Mouse (Mus musculus) limb, embryonic 14.5 days (tissue): Measurements from ENCODE around the gene Tvp23a. TPM values are rescaled to one million over a fixed set of nuclear protein-coding genes. Genes with fewer than 3 reads are reported as not detected.

Experiments
- ATAC-seq: fragments of 200-750 bp; cut with Nextera tagmentation; 2 replicates; pipeline ENCODE4 v1.8.0; 2017; ENCODE audit warnings: low read depth, moderate number of reproducible peaks, moderate TSS enrichment; ENCODE audit not compliant: low FRiP score
- DNase-seq: peaks from one replicate; pipeline ENCODE4 v3.0.0-alpha.2; 2015; ENCODE audit warnings: low spot score
- H3K27ac ChIP-seq: fragments of 300-500 bp; sonication (generic); replicated peaks from 2 replicates; pipeline ENCODE4 v1.5.1; 2014; ENCODE audit warnings: low read depth, mild to moderate bottlenecking, low read length, moderate library complexity, mixed read lengths
- H3K27me3 ChIP-seq: fragments of 300-500 bp; sonication (generic); 2 replicates; pipeline ENCODE4 v1.6.1; 2014; ENCODE audit warnings: low read length, mixed read lengths; ENCODE audit not compliant: control insufficient read depth, insufficient read depth
- H3K36me3 ChIP-seq: fragments of 300-500 bp; sonication (generic); 2 replicates; pipeline ENCODE4 v1.6.1; 2014; ENCODE audit warnings: mild to moderate bottlenecking, low read length, moderate library complexity, mixed read lengths; ENCODE audit not compliant: control insufficient read depth, insufficient read depth
- H3K4me1 ChIP-seq: fragments of 300-500 bp; sonication (generic); 2 replicates; pipeline ENCODE4 v1.6.1; 2014; ENCODE audit warnings: antibody characterized with exemption, low read length, mixed read lengths; ENCODE audit not compliant: control insufficient read depth, insufficient read depth
- H3K4me2 ChIP-seq: fragments of 300-500 bp; sonication (generic); replicated peaks from 2 replicates; pipeline ENCODE4 v1.6.1; 2014; ENCODE audit warnings: low read depth, mild to moderate bottlenecking, low read length, moderate library complexity; ENCODE audit not compliant: severe bottlenecking
- H3K4me3 ChIP-seq: fragments of 300-500 bp; sonication (generic); replicated peaks from 2 replicates; pipeline ENCODE4 v1.5.1; 2014; ENCODE audit warnings: low read length
- H3K9ac ChIP-seq: fragments of 300-500 bp; sonication (generic); 2 replicates; pipeline ENCODE4 v1.6.1; 2014; ENCODE audit warnings: mild to moderate bottlenecking, low read depth, low read length, moderate library complexity; ENCODE audit not compliant: severe bottlenecking
- H3K9me3 ChIP-seq: fragments of 300-500 bp; sonication (generic); 2 replicates; pipeline ENCODE4 v1.6.1; 2016; ENCODE audit warnings: low read length; ENCODE audit not compliant: control insufficient read depth
- POLR2A ChIP-seq: fragments of 200-500 bp; IDR thresholded peaks from 2 replicates; pipeline ENCODE4 v1.8.0; 2012; ENCODE audit warnings: inconsistent platforms, mild to moderate bottlenecking, moderate library complexity, borderline replicate concordance; ENCODE audit not compliant: insufficient read depth, insufficient read length; ENCODE audit errors: extremely low read depth
- WGBS: fragments of 180-500 bp; shearing (Covaris S2); extraction: QIAGEN DNeasy Blood & Tissue Kit; methylation state at CpG from one replicate; pipeline ENCODE4 v1.1.7; 2014; 5-methylcytosine and 5-hydroxymethylcytosine counted together
- polyA plus RNA-seq, 2 experiments: library from polyadenylated mRNA; depleted of rRNA in 1 of 2; stranded (reverse) in 1 of 2; unstranded in 1 of 2; fragments of >200 nt; fragmentation: Nextera tagmentation in 1 of 2; extraction: Ambion mirVana in 1 of 2; gene quantifications; 2 replicates each; pipeline versions ENCODE4 v1.2.1 to v1.2.3; 2012 to 2014

Gene Tvp23a
- polyA plus RNA-seq, 2 experiments, result 14.0 to 17.7 TPM

GRCm38 (mm10) chr16:10467391-10468107 is 20.4 kb upstream of the Tvp23a start:
- no peak overlapping the region for H3K9ac ChIP-seq
- H3K4me3 ChIP-seq, result no peak overlapping the region
- no peak overlapping the region for H3K27ac ChIP-seq
- H3K4me2 ChIP-seq, result no peak overlapping the region
- DNase-seq, result no peak
- peaks cover 3% of the 10 kb centered on the region; the same call in 1 of the 2 replicates for H3K4me1 ChIP-seq
- no peak for TF ChIP-seq POLR2A
- H3K9me3 ChIP-seq, result no peaks in the 10 kb centered on the region
- no peaks in the 10 kb centered on the region for H3K27me3 ChIP-seq
- ATAC-seq, result no peak
- H3K36me3 ChIP-seq, result no peaks in the 10 kb centered on the region
- WGBS, result 40% methylated on average over 11 of the region's 11 CpGs

GRCm38 (mm10) chr16:10465011-10465681 is 18.0 kb upstream of the Tvp23a start:
- DNase-seq (no peak), ATAC-seq (no peak)
- H3K4me2 ChIP-seq, result no peak overlapping the region
- H3K4me3 ChIP-seq, result no peak overlapping the region
- H3K27me3 ChIP-seq, result no peaks in the 10 kb centered on the region
- no peak overlapping the region for H3K9ac ChIP-seq
- H3K27ac ChIP-seq, result no peak overlapping the region
- no peak for TF ChIP-seq POLR2A
- H3K36me3 ChIP-seq, result no peaks in the 10 kb centered on the region
- 5% methylated on average over 4 of the region's 4 CpGs for WGBS
- H3K9me3 ChIP-seq, result no peaks in the 10 kb centered on the region
- peaks cover 3% of the 10 kb centered on the region; the same call in 1 of the 2 replicates for H3K4me1 ChIP-seq

- DNase-seq, result no peak
- TF ChIP-seq POLR2A, result no peak
- ATAC-seq, result no peak
- Histone ChIP-seq H3K4me2 (no peak overlapping the region), H3K4me1 (peaks cover 3% of the 10 kb centered on the region; the same call in 1 of the 2 replicates), H3K36me3 (no peaks in the 10 kb centered on the region), H3K27ac (no peak overlapping the region), H3K27me3 (no peaks in the 10 kb centered on the region), H3K9me3 (no peaks in the 10 kb centered on the region), H3K9ac (no peak overlapping the region), H3K4me3 (no peak overlapping the region)
- WGBS, result 72% methylated on average over 2 of the region's 2 CpGs
These were observed 14.0 kb upstream of the Tvp23a start for GRCm38 (mm10) chr16:10461178-10461577.

DNA sequence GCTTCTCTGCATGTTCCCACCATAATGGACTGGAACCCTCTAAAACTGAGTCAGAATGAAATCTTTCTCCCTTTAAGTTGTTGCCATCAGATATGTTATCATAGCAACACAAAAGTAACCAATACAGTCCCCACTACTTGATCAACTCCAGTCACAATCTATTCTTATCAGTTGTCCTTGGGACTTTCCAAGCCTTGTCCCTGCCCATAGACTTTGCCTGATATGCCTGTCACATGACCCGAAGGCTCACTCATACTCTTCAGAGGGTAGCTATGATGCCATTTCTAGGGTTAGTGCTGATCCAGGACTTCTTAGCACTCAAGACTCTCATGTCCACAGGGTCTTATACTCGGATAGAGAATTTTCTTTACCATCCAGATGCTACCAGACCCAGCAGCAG is 13.0 kb upstream of the Tvp23a start:
- Histone ChIP-seq H3K4me2 (no peak overlapping the region), H3K9ac (no peak overlapping the region), H3K9me3 (no peaks in the 10 kb centered on the region), H3K27ac (no peak overlapping the region), H3K27me3 (no peaks in the 10 kb centered on the region), H3K36me3 (no peaks in the 10 kb centered on the region), H3K4me1 (peaks cover under 1% of the 10 kb centered on the region; the same call in 1 of the 2 replicates), H3K4me3 (no peak overlapping the region)
- no peak for ATAC-seq
- DNase-seq, result no peak
- TF ChIP-seq POLR2A, result no peak
- WGBS, result 82% methylated on average over 2 of the region's 2 CpGs

DNA sequence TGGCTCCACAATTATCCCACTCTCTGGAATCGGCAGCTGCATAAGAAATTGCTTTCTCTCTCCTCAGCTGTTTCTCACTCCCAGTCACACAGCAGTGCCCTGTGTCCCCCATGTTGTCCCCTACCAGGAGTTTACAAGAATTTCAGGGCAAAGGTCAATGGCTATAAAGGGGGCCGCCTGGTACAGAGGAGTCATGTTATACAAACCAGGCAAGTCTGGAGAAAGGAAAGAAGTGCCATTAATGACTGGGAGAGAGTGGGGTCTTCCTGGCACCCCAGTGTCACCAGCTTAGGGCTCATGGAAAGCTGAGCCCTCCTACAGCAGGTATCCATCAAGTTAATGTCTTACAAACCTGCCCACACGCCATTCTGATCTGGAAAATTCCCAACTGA is 7.4 kb upstream of the Tvp23a start:
- DNase-seq (no peak), ATAC-seq (no peak)
- Histone ChIP-seq H3K9ac (no peak overlapping the region), H3K36me3 (no peaks in the 10 kb centered on the region), H3K27me3 (no peaks in the 10 kb centered on the region), H3K9me3 (no peaks in the 10 kb centered on the region), H3K4me1 (0 out of 2 replicates have a peak, but pooled peaks cover 3% of the 10 kb centered on the region), H3K4me3 (no peak overlapping the region), H3K4me2 (no peak overlapping the region), H3K27ac (no peak overlapping the region)
- 11% methylated on average over 3 of the region's 3 CpGs for WGBS
- no peak for TF ChIP-seq POLR2A
